Mouse (Mus musculus): Measurements from ENCODE around the gene Duox1. TPM values are rescaled to one million over a fixed set of nuclear protein-coding genes. Genes with fewer than 3 reads are reported as not detected.
A peak's percentile ranks its signal among the peaks of the same experiment; 100 is the strongest.

Gene Duox1
- polyA plus RNA-seq, 1 experiment: not detected

DNA sequence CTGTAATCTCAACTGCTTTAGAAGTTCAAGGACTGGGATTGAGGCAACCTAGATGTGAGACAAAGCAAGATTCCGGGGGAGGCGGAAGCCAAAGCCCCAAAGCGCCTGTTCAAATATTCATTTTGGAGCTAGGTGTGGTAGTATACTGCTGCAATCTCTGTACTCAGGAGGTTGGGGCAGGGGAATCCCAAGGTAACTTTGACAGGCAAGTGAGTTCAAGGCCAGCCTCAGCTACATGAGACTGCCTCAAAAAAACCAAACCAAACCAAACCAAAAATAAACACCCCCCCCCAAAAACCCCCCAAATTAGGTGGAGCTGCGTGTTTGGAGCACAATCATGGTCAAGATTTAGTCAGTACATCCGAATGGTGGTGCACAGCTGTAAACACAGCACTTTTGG lies 58.5 kb downstream of the Duox1 start:
- Histone ChIP-seq H3K4me3 (ENCODE audit: insufficient read depth, low read depth, low read length) (no peak overlapping the region), H3K4me1 (ENCODE audit: control insufficient read depth, insufficient read depth, low read length) (peaks cover 6% of the 10 kb centered on the region), H3K27ac (ENCODE audit: insufficient read depth, low read depth, low read length) (no peak overlapping the region)
- TF ChIP-seq CTCF (IDR thresholded peaks at IDR 0.05; ENCODE audit: insufficient read depth, low read depth, low read length): no peak
- no peak for TF ChIP-seq POLR2A (IDR thresholded peaks at IDR 0.05; ENCODE audit: insufficient read depth, low read depth, low read length)
- 79% methylated on average over 5 of the region's 5 CpGs for WGBS

DNA sequence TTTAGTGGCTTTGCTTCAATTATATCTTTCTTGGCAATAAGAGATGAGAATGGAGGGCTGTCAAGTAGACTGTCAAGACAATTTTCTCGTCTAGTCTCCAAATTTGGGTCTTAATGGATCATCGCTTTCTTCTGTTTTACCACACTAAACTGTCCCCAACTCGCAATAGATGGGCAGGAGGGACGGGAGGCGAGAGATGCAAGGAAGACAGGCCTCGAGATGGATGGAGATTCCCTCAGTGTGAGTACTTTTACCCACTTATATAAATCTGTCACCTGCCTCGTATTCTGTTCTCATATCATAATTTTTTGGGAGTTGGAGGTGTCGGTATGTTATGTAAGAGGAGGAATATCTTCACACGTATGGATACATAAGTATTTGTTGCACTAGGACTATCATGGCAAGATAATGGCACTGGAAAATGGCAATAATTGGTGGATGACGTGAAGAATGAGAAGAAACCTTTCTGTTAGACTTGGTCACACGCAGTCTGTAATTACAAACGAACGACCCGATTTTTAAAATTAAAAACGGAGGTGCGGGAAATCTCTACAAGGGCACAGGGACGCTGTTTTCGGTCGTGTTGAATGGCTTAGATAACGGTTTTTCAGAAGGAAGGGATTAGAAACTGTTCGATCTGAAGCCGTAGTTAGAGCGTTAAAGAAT lies 59.3 kb downstream of the Duox1 start:
- TF ChIP-seq POLR2A (IDR thresholded peaks at IDR 0.05; ENCODE audit: insufficient read depth, low read depth, low read length) (no peak), CTCF (IDR thresholded peaks at IDR 0.05; ENCODE audit: insufficient read depth, low read depth, low read length) (no peak)
- WGBS: 13% methylated on average over 23 of the region's 23 CpGs

DNA sequence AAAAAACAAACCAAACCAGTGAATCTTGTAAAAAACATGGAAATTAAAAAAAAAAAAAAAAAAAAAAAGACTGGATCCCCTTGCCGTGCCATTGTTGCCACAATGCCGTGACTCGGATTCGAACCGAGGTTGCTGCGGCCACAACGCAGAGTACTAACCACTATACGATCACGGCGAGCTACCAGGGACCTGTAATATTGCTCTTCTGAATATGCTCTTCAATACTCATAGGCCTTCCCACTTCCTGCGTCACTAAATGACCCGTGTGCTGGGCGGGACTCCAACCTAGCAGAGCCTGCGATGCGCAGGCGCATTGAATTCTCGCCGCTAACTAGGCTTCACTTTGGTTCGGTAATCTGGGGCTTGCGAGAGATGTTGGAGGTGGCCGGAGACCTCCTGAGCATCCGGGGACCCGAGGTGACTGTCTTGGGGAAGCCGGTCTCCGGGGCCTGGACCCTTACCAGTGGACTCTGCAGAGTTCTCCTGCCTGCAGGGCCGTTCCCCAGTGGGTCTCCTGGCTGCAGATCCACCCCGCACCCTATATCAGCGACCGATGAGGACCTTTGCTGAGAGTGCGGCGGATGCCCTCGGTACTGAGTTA lies 60.0 kb downstream of the Duox1 start:
- TF ChIP-seq CTCF (IDR thresholded peaks at IDR 0.05; ENCODE audit: insufficient read depth, low read depth, low read length) (no peak), POLR2A (IDR thresholded peaks at IDR 0.05; ENCODE audit: insufficient read depth, low read depth, low read length) (peak; percentile 39; the same call in 1 of the 2 replicates)
- Histone ChIP-seq H3K27ac (ENCODE audit: insufficient read depth, low read depth, low read length) (peak overlapping the region; percentile 40), H3K4me3 (ENCODE audit: insufficient read depth, low read depth, low read length) (peak overlapping the region; percentile 69), H3K4me1 (ENCODE audit: control insufficient read depth, insufficient read depth, low read length) (peaks cover under 1% of the 10 kb centered on the region; the same call in 1 of the 2 replicates)
- under 1% methylated on average over 32 of the region's 32 CpGs for WGBS

More for the DNA sequence above, 59.3 kb downstream of the Duox1 start:
- Histone ChIP-seq H3K4me3 (ENCODE audit: insufficient read depth, low read depth, low read length) (peak overlapping the region; percentile 40), H3K27ac (ENCODE audit: insufficient read depth, low read depth, low read length) (peak overlapping the region; percentile 87), H3K4me1 (ENCODE audit: control insufficient read depth, insufficient read depth, low read length) (peaks cover 4% of the 10 kb centered on the region)

DNA sequence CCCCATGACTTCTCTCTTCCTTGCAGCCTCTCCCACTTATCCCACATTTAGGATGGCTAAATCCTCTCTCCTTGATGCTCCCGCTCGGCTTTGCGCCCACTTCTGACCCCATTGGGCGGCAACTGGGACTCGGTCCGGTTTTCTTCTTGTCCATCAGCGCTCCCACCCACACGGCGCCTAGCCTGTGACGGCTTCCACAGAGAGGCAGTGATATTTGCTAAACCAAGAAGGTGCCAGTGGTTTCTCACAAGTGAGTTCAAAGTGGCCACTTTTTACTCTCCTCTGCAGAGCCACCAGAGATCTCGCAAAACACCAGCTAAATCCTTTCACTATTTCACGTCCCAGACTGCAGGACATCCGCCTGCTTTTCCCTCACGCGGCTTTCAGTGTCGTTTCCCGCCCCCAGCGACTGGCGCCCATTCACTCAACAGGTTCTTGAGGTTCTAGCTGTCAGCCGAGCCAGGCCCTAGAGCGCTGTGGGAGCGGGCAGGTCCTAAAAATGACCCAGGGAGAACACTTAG lies 60.6 kb downstream of the Duox1 start:
- under 1% methylated on average over 22 of the region's 22 CpGs for WGBS
- Histone ChIP-seq H3K4me1 (ENCODE audit: control insufficient read depth, insufficient read depth, low read length) (peaks cover 4% of the 10 kb centered on the region), H3K4me3 (ENCODE audit: insufficient read depth, low read depth, low read length) (peak overlapping the region; percentile 69), H3K27ac (ENCODE audit: insufficient read depth, low read depth, low read length) (peak overlapping the region; percentile 40)
- no peak for TF ChIP-seq POLR2A (IDR thresholded peaks at IDR 0.05; ENCODE audit: insufficient read depth, low read depth, low read length)

DNA sequence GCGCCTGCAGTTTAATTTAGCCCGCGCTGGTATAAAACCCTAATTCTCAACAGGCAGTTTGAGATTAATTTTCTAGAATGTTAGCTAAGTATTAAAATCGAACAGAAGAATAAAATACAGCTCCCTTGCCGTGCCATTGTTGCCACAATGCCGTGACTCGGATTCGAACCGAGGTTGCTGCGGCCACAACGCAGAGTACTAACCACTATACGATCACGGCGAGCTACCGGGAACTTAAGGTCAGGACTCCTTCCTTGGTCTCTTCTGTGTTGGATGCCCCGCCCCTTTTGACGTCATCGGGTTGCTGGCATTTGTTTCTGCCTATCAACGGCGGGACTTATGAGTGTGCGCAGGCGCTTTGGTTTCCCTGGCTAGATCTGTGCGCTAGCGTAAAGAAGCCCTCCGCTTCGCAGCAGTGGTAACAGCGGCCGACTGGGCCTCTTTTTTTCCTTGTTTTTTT lies 61.8 kb downstream of the Duox1 start:
- Histone ChIP-seq H3K4me1 (ENCODE audit: control insufficient read depth, insufficient read depth, low read length) (peaks cover 4% of the 10 kb centered on the region), H3K4me3 (ENCODE audit: insufficient read depth, low read depth, low read length) (peak overlapping the region; percentile 71), H3K27ac (ENCODE audit: insufficient read depth, low read depth, low read length) (peak overlapping the region; percentile 90)
- WGBS: under 1% methylated on average over 28 of the region's 28 CpGs
- TF ChIP-seq CTCF (IDR thresholded peaks at IDR 0.05; ENCODE audit: insufficient read depth, low read depth, low read length) (no peak), POLR2A (IDR thresholded peaks at IDR 0.05; ENCODE audit: insufficient read depth, low read depth, low read length) (peak; percentile 84)

DNA sequence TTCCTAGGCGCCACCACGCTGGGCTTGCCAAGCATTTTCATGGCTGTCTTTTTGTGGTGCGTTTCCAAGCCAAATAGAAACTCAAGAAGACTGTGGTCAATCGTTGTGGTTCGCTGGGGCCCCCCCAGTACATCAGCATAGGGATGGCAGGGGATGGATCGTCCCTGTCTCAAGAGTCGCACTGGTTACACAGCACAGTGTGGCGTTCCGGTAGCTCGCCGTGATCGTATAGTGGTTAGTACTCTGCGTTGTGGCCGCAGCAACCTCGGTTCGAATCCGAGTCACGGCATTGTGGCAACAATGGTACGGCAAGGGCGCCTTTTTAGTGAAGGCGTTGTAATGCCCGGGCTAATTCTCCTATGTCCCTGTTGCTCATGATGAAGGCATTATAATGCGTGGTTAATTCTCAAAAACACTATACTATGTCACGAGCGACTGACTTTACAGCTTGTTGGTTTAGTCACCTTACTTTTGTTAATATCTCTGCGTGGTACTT lies 62.3 kb downstream of the Duox1 start:
- Histone ChIP-seq H3K4me1 (ENCODE audit: control insufficient read depth, insufficient read depth, low read length) (peaks cover 4% of the 10 kb centered on the region), H3K27ac (ENCODE audit: insufficient read depth, low read depth, low read length) (peak overlapping the region; percentile 90), H3K4me3 (ENCODE audit: insufficient read depth, low read depth, low read length) (peak overlapping the region; percentile 71)
- TF ChIP-seq POLR2A (IDR thresholded peaks at IDR 0.05; ENCODE audit: insufficient read depth, low read depth, low read length) (no peak), CTCF (IDR thresholded peaks at IDR 0.05; ENCODE audit: insufficient read depth, low read depth, low read length) (no peak)
- under 1% methylated on average over 26 of the region's 26 CpGs for WGBS

DNA sequence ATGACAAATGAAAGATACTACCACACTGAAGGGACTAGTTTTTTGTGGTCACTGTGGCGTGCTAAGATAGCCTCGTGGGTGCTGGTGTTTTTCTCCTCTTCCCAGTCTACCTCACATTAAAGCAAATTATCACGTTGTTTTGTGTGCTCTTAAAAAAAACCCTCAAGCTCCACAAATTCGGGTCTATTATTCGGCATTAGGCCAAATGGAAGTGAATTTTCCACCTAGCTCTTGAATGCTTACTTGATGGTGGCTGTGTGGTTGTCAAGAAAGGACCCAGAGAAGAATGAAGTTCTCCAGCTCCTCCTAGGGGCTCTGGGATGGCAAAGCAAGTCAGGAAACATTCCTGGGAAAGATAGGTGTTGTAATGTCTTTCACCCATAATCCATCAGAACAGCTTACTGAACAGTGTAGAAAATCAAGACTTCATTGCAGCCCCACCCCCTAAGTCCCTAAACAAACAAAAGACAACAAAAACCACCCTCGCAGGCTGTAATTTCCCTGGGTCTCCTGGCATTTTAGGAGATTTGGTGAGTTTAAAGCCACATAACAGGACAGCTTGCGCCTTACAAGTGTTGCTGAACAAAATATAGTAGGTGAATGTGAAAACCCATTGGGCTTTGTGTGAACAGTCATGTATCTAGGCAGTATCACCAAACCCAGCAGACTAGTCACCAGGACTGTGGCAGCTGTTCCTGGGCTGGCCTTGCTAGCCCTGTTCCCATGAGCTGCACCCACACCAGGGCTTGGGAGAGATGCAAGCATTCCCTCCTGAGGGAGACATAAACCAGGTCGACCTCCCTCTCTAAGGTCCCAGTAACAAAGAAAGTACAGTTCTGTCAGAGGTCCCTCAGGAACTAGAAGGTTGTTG lies 63.2 kb downstream of the Duox1 start:
- WGBS: 25% methylated on average over 8 of the region's 8 CpGs
- Histone ChIP-seq H3K4me3 (ENCODE audit: insufficient read depth, low read depth, low read length) (no peak overlapping the region), H3K27ac (ENCODE audit: insufficient read depth, low read depth, low read length) (no peak overlapping the region), H3K4me1 (ENCODE audit: control insufficient read depth, insufficient read depth, low read length) (peaks cover 4% of the 10 kb centered on the region)
- no peak for TF ChIP-seq CTCF (IDR thresholded peaks at IDR 0.05; ENCODE audit: insufficient read depth, low read depth, low read length)
- no peak for TF ChIP-seq POLR2A (IDR thresholded peaks at IDR 0.05; ENCODE audit: insufficient read depth, low read depth, low read length)

DNA sequence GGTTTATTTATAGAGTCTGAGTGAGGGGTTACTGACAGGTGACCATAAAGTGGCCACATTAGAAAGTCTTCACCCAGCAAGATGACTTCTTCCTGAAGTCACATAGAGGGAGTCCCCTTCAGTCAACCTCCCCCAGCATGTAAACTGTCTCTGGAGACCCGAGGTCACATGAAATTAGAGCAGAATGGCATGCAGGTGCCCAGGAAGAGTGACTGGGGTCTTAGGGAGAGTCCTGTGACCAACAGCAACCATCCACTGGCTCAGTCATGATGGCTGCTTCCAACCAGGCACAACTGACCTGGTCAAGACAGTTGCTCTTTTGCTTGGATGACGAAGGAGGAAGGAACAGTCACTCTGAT lies 63.8 kb downstream of the Duox1 start:
- no peak for TF ChIP-seq CTCF (IDR thresholded peaks at IDR 0.05; ENCODE audit: insufficient read depth, low read depth, low read length)
- no peak for TF ChIP-seq POLR2A (IDR thresholded peaks at IDR 0.05; ENCODE audit: insufficient read depth, low read depth, low read length)

More for the DNA sequence above, 63.8 kb downstream of the Duox1 start:
- WGBS: 53% methylated on average over 2 of the region's 2 CpGs
- Histone ChIP-seq H3K4me1 (ENCODE audit: control insufficient read depth, insufficient read depth, low read length) (peaks cover 4% of the 10 kb centered on the region), H3K4me3 (ENCODE audit: insufficient read depth, low read depth, low read length) (no peak overlapping the region), H3K27ac (ENCODE audit: insufficient read depth, low read depth, low read length) (no peak overlapping the region)
